Mouse (Mus musculus): ENCODE results near the gene Ugt1a1. TPM values are rescaled to one million over a fixed set of nuclear protein-coding genes. Genes with fewer than 3 reads are reported as not detected.

The Ugt1a1 gene
- polyA plus RNA-seq, 1 experiment from 2014 or later, result not detected

DNA sequence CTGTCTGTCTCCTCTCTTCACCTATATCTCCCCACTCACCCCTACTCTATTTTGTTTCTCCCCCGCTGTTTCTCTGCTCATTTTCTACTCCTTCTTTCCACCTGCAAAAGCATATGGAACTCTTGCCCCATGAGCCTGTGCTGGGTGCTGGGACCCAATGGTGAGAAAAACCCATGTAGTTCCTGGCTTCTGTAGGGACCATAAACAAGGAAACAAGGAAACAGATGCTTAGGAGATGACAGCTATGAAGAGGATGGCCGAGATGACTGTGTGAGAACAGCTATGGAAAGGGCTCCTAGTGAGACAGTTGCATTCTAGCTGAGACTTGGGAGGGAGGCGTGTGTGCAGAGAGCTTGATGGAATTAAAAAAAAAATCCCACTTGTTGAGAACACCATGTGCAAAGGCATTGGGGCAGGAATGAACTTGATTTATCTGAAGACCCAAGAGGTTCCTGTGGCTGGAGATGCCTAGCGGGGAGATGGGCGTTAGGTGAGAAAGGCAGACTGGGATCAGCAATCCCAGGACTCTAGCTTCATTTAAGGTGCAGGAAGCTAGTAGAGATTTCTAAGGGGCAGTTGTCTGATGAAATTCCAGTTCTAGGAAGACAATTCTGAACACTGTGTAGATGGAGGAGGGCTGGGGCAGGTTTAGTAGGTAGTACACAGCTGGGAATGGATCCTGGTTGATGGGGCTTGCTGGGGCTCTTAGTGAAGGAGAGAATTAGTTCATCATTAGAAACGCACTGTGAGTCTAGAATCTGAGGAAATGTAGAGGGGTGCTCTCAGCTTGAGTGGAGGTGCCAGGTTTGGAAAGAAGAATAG is 19.4 kb downstream of the Ugt1a1 start:
- Histone ChIP-seq H3K9me3 (peaks cover 100% of the 10 kb centered on the region), H3K27me3 (no peaks in the 10 kb centered on the region), H3K27ac (replicated peaks) (no peak overlapping the region), H3K4me3 (no peak overlapping the region), H3K36me3 (no peaks in the 10 kb centered on the region), H3K4me2 (no peak overlapping the region), H3K9ac (no peak overlapping the region), H3K4me1 (replicated peaks) (no peaks in the 10 kb centered on the region)
- WGBS, result 78% methylated on average over 6 of the region's 6 CpGs
- no peak for ATAC-seq (ENCODE audit: low read depth)

- no peak overlapping the region for H3K27ac ChIP-seq (replicated peaks)
- no peak overlapping the region for H3K9ac ChIP-seq
- H3K9me3 ChIP-seq, result peaks cover 97% of the 10 kb centered on the region
- H3K36me3 ChIP-seq, result no peaks in the 10 kb centered on the region
- no peak overlapping the region for H3K4me2 ChIP-seq
- H3K4me3 ChIP-seq, result no peak overlapping the region
- no peaks in the 10 kb centered on the region for H3K27me3 ChIP-seq
- H3K4me1 ChIP-seq (replicated peaks), result no peaks in the 10 kb centered on the region
- WGBS, result 69% methylated on average over 7 of the region's 7 CpGs
- no peak for ATAC-seq (ENCODE audit: low read depth)
These were observed 20.2 kb downstream of the Ugt1a1 start for GRCm38 (mm10) chr1:88231803-88232499.

GRCm38 (mm10) chr1:88232664-88233380 is 21.1 kb downstream of the Ugt1a1 start:
- H3K27ac ChIP-seq (replicated peaks), result no peak overlapping the region
- no peaks in the 10 kb centered on the region for H3K4me1 ChIP-seq (replicated peaks)
- no peak overlapping the region for H3K9ac ChIP-seq
- no peak overlapping the region for H3K4me2 ChIP-seq
- ATAC-seq (ENCODE audit: low read depth), result no peak
- no peak overlapping the region for H3K4me3 ChIP-seq
- H3K36me3 ChIP-seq, result no peaks in the 10 kb centered on the region
- 57% methylated on average over 3 of the region's 3 CpGs for WGBS
- H3K9me3 ChIP-seq, result peaks cover 97% of the 10 kb centered on the region
- no peaks in the 10 kb centered on the region for H3K27me3 ChIP-seq

GRCm38 (mm10) chr1:88233421-88234247 is 21.9 kb downstream of the Ugt1a1 start:
- no peaks in the 10 kb centered on the region for H3K4me1 ChIP-seq (replicated peaks)
- no peaks in the 10 kb centered on the region for H3K36me3 ChIP-seq
- WGBS, result 69% methylated on average over 14 of the region's 14 CpGs
- H3K4me3 ChIP-seq, result no peak overlapping the region
- H3K4me2 ChIP-seq, result no peak overlapping the region
- ATAC-seq (ENCODE audit: low read depth), result no peak
- H3K27me3 ChIP-seq, result no peaks in the 10 kb centered on the region
- no peak overlapping the region for H3K9ac ChIP-seq
- H3K9me3 ChIP-seq, result peaks cover 97% of the 10 kb centered on the region
- H3K27ac ChIP-seq (replicated peaks), result no peak overlapping the region

- H3K36me3 ChIP-seq, result no peaks in the 10 kb centered on the region
- no peak overlapping the region for H3K4me2 ChIP-seq
- ATAC-seq (ENCODE audit: low read depth), result no peak
- no peak overlapping the region for H3K4me3 ChIP-seq
- no peak overlapping the region for H3K27ac ChIP-seq (replicated peaks)
- no peak overlapping the region for H3K9ac ChIP-seq
- H3K9me3 ChIP-seq, result peaks cover 97% of the 10 kb centered on the region
- no peaks in the 10 kb centered on the region for H3K27me3 ChIP-seq
- H3K4me1 ChIP-seq (replicated peaks), result no peaks in the 10 kb centered on the region
- 68% methylated on average over 4 of the region's 4 CpGs for WGBS
These were observed 22.5 kb downstream of the Ugt1a1 start for GRCm38 (mm10) chr1:88234248-88234610.

GRCm38 (mm10) chr1:88234646-88235045 is 22.9 kb downstream of the Ugt1a1 start:
- Histone ChIP-seq H3K27ac (replicated peaks) (no peak overlapping the region), H3K4me1 (replicated peaks) (no peaks in the 10 kb centered on the region), H3K36me3 (no peaks in the 10 kb centered on the region), H3K27me3 (no peaks in the 10 kb centered on the region), H3K9me3 (peaks cover 97% of the 10 kb centered on the region), H3K9ac (no peak overlapping the region), H3K4me2 (no peak overlapping the region), H3K4me3 (no peak overlapping the region)
- 45% methylated on average over 5 of the region's 5 CpGs for WGBS
- no peak for ATAC-seq (ENCODE audit: low read depth)

- peaks cover 97% of the 10 kb centered on the region for H3K9me3 ChIP-seq
- H3K27ac ChIP-seq (replicated peaks), result no peak overlapping the region
- no peaks in the 10 kb centered on the region for H3K4me1 ChIP-seq (replicated peaks)
- H3K27me3 ChIP-seq, result no peaks in the 10 kb centered on the region
- H3K4me2 ChIP-seq, result no peak overlapping the region
- no peak overlapping the region for H3K9ac ChIP-seq
- H3K36me3 ChIP-seq, result no peaks in the 10 kb centered on the region
- ATAC-seq (ENCODE audit: low read depth), result no peak
- H3K4me3 ChIP-seq, result no peak overlapping the region
- 66% methylated on average over 11 of the region's 11 CpGs for WGBS
These were observed 23.5 kb downstream of the Ugt1a1 start for GRCm38 (mm10) chr1:88235046-88235893.

DNA sequence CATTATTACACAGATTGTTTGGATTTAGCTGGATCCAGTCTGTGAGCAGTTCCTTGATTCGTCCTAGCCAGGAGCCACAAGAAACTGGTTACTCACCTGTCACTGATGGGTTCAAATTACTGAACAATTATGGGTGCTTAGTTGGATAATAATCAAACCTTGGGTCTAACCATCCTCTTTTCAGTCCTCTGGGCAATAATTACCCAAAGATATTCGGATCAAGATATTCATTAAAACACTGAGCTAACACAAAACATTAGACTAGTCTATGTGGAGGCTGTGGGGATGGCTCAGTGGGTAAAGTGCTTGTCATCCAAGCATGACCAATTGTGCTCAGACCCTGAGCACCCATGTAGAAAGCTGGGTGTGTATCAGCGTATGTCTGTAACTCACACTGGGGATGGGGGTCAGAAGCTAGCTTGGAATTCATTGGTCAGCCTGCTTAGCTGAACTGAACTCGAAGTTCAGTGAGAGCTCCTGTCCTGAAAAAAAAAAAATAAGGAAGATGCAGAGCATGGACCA is 24.2 kb downstream of the Ugt1a1 start:
- H3K27me3 ChIP-seq, result no peaks in the 10 kb centered on the region
- no peak overlapping the region for H3K4me3 ChIP-seq
- 64% methylated on average over 4 of the region's 4 CpGs for WGBS
- no peak overlapping the region for H3K9ac ChIP-seq
- no peaks in the 10 kb centered on the region for H3K36me3 ChIP-seq
- H3K4me2 ChIP-seq, result no peak overlapping the region
- ATAC-seq (ENCODE audit: low read depth), result no peak
- H3K27ac ChIP-seq (replicated peaks), result no peak overlapping the region
- no peaks in the 10 kb centered on the region for H3K4me1 ChIP-seq (replicated peaks)
- H3K9me3 ChIP-seq, result peaks cover 97% of the 10 kb centered on the region

- H3K27ac ChIP-seq (replicated peaks), result no peak overlapping the region
- ATAC-seq (ENCODE audit: low read depth), result no peak
- WGBS, result 79% methylated on average over 5 of the region's 5 CpGs
- no peak overlapping the region for H3K4me3 ChIP-seq
- H3K4me2 ChIP-seq, result no peak overlapping the region
- H3K36me3 ChIP-seq, result no peaks in the 10 kb centered on the region
- peaks cover 97% of the 10 kb centered on the region for H3K9me3 ChIP-seq
- no peaks in the 10 kb centered on the region for H3K27me3 ChIP-seq
- H3K9ac ChIP-seq, result no peak overlapping the region
- H3K4me1 ChIP-seq (replicated peaks), result no peaks in the 10 kb centered on the region
These were observed 25.6 kb downstream of the Ugt1a1 start for GRCm38 (mm10) chr1:88237311-88237710.

DNA sequence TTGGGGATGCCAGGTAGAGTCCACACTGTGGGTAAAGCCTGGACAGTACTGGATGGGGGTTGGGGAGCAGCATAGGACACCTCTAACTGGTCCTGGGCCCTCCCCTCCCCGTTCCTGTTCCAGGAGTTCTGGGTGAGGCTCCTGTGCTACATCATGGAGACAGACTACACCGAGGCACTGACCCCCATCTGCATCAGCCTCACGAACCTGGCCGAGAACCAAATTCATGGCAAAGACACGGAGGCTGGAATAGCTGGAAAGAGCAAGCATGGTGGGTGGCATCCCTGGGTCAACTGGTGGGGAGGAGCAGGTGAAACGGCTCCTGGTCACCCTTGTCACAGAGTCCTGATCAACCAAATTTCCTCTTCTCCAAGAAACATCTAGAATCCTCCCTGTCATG is 27.0 kb downstream of the Ugt1a1 start:
- no peaks in the 10 kb centered on the region for H3K27me3 ChIP-seq
- no peak overlapping the region for H3K4me3 ChIP-seq
- no peak overlapping the region for H3K27ac ChIP-seq (replicated peaks)
- no peak overlapping the region for H3K4me2 ChIP-seq
- H3K9me3 ChIP-seq, result peaks cover 96% of the 10 kb centered on the region
- H3K36me3 ChIP-seq, result no peaks in the 10 kb centered on the region
- 80% methylated on average over 6 of the region's 6 CpGs for WGBS
- ATAC-seq (ENCODE audit: low read depth), result no peak
- H3K9ac ChIP-seq, result no peak overlapping the region
- H3K4me1 ChIP-seq (replicated peaks), result no peaks in the 10 kb centered on the region

DNA sequence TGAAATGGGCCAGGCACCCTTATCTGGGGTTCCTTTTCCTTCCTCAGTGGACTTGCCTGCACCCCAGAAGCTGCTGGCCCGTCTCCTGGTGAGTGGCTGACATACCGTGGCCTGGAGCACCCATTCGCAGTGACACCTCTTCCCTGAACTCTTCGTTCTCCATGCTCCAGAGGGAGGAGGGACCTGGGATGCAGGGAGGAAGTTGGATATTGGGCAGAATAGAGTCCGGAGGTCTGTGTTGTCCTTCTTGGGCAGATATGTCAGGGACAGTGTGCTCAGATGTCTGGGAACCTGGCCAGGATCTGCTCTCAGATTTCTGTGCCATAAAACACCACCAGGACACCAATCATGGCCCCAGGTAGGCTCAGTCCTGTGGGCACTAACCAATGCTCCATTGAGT is 28.3 kb downstream of the Ugt1a1 start:
- no peak overlapping the region for H3K4me3 ChIP-seq
- no peak for ATAC-seq (ENCODE audit: low read depth)
- WGBS, result 72% methylated on average over 5 of the region's 5 CpGs
- H3K36me3 ChIP-seq, result no peaks in the 10 kb centered on the region
- no peak overlapping the region for H3K9ac ChIP-seq
- H3K27me3 ChIP-seq, result no peaks in the 10 kb centered on the region
- H3K9me3 ChIP-seq, result peaks cover 96% of the 10 kb centered on the region
- no peak overlapping the region for H3K4me2 ChIP-seq
- no peaks in the 10 kb centered on the region for H3K4me1 ChIP-seq (replicated peaks)
- no peak overlapping the region for H3K27ac ChIP-seq (replicated peaks)

All from neural tube, embryonic 13.5 days (tissue).